Mouse (Mus musculus): ENCODE measurements around the gene Ecm1.
A peak's percentile ranks its signal among the peaks of the same experiment; 100 is the strongest.

The Ecm1 gene

GRCm38 (mm10) chr3:95739353-95740104 is at the start of gene Ecm1:
Gene Ecm1 (minus strand): TSS chr3:95739569.
- no peak for DNase-seq (ENCODE audit: low read depth, low spot score)

GRCm38 (mm10) chr3:95785501-95785900 is 46.1 kb upstream of the Ecm1 start:
- DNase-seq (ENCODE audit: low read depth, low spot score) = no peak

- peak; percentile 32 for DNase-seq (ENCODE audit: low read depth, low spot score)
Observed at GRCm38 (mm10) chr3:95771985-95772384, 32.6 kb upstream of the Ecm1 start.

DNA sequence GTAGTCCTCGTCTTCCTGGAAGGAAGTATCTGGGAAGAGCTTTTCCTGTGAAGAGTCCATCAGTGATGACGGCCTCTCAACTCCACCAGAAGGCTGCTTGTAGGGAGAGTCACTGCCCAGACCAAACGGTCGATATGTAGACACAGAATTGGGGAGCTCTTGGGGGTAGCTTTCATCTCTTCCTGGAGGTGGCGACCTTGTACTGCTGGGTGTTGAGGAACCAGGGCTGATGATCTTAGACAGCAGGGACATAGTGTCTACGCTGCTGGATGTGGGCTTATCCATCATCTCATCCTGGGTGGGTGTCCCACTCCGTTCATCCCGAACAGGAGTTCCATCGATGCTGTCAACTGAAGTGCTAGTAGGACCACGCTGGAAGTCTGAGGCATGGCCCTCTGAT is 26.2 kb upstream of the Ecm1 start:
- peak; percentile 13 for DNase-seq (ENCODE audit: low read depth, low spot score)

GRCm38 (mm10) chr3:95763811-95764210 is 24.4 kb upstream of the Ecm1 start:
- no peak for DNase-seq (ENCODE audit: low read depth, low spot score)

- no peak for DNase-seq (ENCODE audit: low read depth, low spot score)
Observed at GRCm38 (mm10) chr3:95762961-95763360, 23.6 kb upstream of the Ecm1 start.

- no peak for DNase-seq (ENCODE audit: low read depth, low spot score)
Observed at GRCm38 (mm10) chr3:95761771-95762170, 22.4 kb upstream of the Ecm1 start.

DNA sequence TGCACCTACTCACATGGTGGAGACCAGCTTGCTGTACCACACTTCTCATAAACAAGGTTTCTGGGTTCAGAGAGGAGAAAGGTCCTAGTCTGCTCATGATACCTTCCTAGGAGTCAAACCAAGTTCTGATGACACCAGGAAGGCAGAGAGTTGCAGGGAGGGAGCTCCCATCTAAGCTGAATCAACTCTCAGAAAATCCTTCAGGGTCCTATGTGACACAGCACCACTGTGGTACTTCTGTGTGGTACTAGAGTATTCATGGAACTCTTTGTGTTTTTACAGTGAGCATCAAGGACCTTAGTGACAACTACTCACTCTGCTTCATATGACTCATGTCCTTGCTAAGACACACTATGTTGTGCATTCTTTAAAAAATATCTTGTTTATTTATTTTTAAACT is 21.3 kb upstream of the Ecm1 start:
- DNase-seq (ENCODE audit: low read depth, low spot score) = no peak

GRCm38 (mm10) chr3:95760106-95760505 is 20.7 kb upstream of the Ecm1 start, which contains the start of gene Tars2:
Gene Tars2 (minus strand): TSS chr3:95760206.
- DNase-seq (ENCODE audit: low read depth, low spot score) = no peak

DNA sequence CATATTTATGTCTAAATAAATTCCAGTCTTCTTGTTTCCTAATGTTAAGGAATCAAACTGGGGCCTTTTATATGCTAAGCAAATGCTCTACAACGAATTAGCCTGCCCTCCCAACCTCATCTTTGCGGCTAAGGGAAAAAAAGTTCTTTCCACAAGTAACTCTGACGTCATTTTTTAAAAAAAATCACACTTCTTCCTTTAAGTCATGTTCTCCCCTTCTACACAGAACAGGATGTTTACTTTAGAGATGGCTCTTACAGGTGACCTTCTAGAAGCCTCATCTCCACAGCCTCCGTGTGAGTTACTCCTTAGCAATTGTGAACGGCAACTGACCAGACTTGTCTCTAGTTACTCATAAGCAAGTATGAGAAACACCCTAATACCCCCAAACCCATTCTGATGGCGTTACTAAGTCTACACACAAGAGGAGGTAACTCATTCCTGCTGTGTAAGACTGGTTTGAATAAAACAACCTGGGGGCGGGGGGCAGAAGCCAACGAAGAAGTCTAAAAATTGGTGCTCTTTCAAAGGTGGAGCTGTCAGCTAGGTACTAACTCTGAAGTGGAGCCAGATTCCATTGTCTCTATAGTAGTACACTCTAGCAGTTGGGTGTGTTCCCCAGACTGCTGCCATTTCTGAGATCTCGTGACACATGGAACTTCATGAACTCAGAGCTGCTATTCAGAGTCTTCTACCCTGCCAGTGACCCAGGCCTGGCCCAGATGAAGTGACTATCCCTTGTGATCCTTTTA is 19.3 kb upstream of the Ecm1 start:
- peak; percentile 7 for DNase-seq (ENCODE audit: low read depth, low spot score)

DNA sequence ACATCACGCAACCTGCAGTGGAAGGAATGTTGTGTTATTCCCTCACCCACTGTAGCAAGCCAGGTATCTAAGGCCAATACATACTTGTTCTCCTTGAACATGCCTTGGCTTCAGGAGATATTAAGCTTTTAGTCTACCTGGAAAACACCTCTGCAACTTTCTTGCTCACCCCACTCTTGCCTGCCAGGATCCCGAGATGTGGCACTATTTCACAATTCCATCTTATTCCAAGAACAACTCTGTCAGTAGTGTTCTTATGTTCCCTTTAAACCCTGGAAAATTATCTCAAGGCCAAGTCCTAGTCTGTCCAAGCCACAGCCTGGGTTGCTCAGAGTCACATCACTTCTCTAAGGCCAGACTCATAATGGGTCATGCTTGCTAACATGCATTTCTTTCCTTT is 17.4 kb upstream of the Ecm1 start:
- DNase-seq (ENCODE audit: low read depth, low spot score) = no peak

DNA sequence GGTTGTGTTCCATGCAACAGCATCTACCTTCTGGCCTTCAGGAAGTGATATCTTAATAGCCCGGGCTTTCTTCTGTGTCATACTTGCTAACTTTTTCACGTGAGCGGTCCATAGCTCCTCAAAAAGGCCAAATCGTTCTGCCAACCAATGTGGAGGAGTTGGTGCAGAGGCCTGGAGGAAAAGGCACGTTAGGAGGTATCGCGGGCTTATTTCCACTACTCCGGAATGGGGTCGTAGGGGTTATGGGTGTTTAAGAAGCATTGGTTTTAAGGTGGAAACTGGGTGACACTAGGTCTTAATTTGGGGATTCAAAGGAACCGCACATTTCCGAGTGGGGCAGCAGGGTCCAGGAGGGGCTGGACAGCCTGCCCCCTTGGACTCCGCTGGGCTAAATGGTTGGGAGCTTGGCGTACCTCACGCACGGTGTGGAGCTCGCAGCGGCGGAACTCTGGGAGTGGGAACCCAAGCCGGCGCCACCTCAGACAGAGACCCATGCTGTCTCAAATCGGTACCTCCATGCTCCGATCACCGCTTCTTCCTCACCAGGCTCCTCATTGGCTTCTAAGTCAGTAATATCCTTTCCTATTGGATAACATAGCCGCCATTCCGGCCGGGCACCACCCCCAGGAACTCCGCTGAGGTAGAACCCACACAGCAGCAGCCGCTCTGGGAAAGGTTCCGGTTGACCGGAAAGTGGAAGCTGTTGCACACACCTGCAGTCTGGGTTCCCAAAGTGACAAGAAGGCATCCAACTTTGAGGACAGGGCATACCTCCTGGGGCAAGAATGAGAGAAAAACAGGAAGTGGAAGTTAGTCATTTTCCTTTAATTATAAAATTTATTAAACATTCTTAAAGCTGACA is 15.2 kb upstream of the Ecm1 start:
- DNase-seq (ENCODE audit: low read depth, low spot score) = peak; percentile 95

GRCm38 (mm10) chr3:95752935-95753334 is 13.6 kb upstream of the Ecm1 start:
- DNase-seq (ENCODE audit: low read depth, low spot score) = no peak

- no peak for DNase-seq (ENCODE audit: low read depth, low spot score)
Observed at GRCm38 (mm10) chr3:95740406-95740805, 1.0 kb upstream of the Ecm1 start.

- DNase-seq (ENCODE audit: low read depth, low spot score) = no peak
Observed at GRCm38 (mm10) chr3:95735071-95735670, 4.2 kb downstream of the Ecm1 start.

- DNase-seq (ENCODE audit: low read depth, low spot score) = no peak
Observed at GRCm38 (mm10) chr3:95734092-95734702, 5.2 kb downstream of the Ecm1 start.

DNA sequence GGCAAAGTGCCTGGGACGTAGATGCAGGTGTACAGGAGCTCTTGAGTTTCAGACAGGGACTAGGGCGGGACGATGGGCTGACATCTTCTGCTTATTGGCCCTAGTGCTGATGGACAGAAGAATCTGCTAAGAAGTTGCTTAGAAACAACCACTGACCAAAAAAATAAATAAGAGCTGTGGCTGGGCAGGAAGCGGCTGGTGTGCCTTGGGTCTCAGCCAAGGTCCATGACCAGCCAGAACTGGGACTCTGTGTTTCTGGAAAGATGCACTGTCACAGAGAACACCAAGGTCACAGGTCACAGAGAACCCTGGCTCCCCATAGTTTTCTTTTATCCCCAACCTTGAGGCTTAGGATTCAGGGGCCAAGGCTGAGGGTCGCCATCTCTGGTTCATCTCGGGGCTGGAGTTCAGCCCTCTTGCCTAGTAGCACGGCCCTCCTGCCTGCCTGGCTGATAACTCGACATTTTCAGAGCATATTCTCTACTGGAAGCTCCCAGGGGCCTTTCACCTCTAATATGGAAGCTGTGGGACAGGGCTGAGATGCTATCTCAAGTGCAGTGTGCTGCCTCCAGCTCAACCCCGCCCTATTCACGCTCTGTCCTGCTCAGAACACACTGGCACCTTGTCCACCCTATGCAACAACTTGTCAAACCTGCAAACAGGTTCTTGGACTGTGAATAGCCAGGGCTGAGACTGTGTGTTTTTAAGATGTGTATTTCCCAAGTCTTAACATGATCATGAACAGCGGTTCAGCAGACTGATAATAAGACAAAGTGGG is 6.4 kb downstream of the Ecm1 start:
- no peak for DNase-seq (ENCODE audit: low read depth, low spot score)

- no peak for DNase-seq (ENCODE audit: low read depth, low spot score)
Observed at GRCm38 (mm10) chr3:95732297-95732696, 7.1 kb downstream of the Ecm1 start.

DNA sequence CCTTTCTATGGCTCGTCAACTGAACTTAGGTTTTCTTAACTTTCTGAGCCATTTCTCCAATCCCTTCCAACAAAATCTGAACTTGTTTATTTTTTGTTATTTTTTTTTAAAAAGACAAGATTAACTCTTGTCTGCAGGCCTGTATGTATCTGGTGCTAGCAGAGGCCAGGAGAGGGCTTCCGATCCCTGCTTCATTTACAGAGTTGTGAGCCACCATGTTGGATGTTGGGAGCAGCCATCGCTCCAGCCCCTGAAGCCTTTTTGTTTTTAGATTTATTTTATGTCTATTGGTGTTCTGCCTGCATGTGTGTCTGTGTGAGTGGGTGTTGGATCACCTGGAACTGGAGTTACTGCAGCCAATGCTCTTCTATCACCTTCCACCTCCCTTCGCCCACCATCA is 7.6 kb downstream of the Ecm1 start:
- no peak for DNase-seq (ENCODE audit: low read depth, low spot score)

DNA sequence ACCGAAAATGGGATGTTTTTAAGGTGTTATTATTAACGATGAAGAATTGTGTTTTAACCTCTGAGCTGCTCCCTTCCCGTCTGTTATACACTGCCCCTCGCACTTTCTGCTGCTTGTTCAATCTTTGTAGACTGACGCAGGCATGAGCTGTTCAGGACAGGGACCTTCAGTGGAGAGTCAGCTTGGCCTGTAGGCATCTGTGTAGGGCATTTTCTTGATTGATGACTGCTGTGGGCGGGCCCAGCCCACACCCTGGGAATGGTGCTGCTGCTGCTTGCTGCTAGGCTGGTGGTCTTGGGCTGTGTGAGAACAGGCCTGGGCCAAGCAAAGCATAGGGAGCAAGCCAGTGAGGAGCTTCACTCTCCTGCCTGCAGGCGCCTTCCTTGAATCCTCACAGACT is 8.9 kb downstream of the Ecm1 start:
- no peak for DNase-seq (ENCODE audit: low read depth, low spot score)

All from A20 (cell line).